Mouse (Mus musculus): ENCODE measurements around the gene Plac1. TPM values are rescaled to one million over a fixed set of nuclear protein-coding genes. Genes with fewer than 3 reads are reported as not detected.

Gene Plac1
- polyA plus RNA-seq, 1 experiment from 2014 or later, result 2.8 TPM

- 18% methylated on average over 2 of the region's 2 CpGs for WGBS
- no peak overlapping the region for H3K4me2 ChIP-seq (ENCODE audit: low read depth, low read length, severe bottlenecking)
- ATAC-seq (replicated peaks; ENCODE audit: low FRiP score), result no peak
- no peak overlapping the region for H3K9ac ChIP-seq (ENCODE audit: low read length)
- no peaks in the 10 kb centered on the region for H3K4me1 ChIP-seq (replicated peaks; ENCODE audit: control insufficient read depth, insufficient read depth, low read length)
- H3K36me3 ChIP-seq (ENCODE audit: control insufficient read depth, insufficient read depth, low read length), result no peaks in the 10 kb centered on the region
- H3K9me3 ChIP-seq (ENCODE audit: control insufficient read depth, low read length), result no peaks in the 10 kb centered on the region
- no peak overlapping the region for H3K27ac ChIP-seq (ENCODE audit: low read depth, low read length)
- H3K27me3 ChIP-seq (ENCODE audit: control insufficient read depth, insufficient read depth, low read length), result no peaks in the 10 kb centered on the region
- H3K4me3 ChIP-seq (ENCODE audit: low read depth, low read length), result no peak overlapping the region
- DNase-seq (ENCODE audit: low spot score), result no peak
Observed at GRCm38 (mm10) chrX:53237971-53238370, 1.9 kb downstream of the Plac1 start.

- Histone ChIP-seq H3K36me3 (ENCODE audit: control insufficient read depth, insufficient read depth, low read length) (no peaks in the 10 kb centered on the region), H3K4me2 (ENCODE audit: low read depth, low read length, severe bottlenecking) (no peak overlapping the region), H3K9me3 (ENCODE audit: control insufficient read depth, low read length) (no peaks in the 10 kb centered on the region), H3K4me1 (replicated peaks; ENCODE audit: control insufficient read depth, insufficient read depth, low read length) (no peaks in the 10 kb centered on the region), H3K27me3 (ENCODE audit: control insufficient read depth, insufficient read depth, low read length) (no peaks in the 10 kb centered on the region), H3K9ac (ENCODE audit: low read length) (no peak overlapping the region), H3K27ac (ENCODE audit: low read depth, low read length) (no peak overlapping the region), H3K4me3 (ENCODE audit: low read depth, low read length) (no peak overlapping the region)
- WGBS, result 51% methylated on average over 7 of the region's 7 CpGs
- no peak for ATAC-seq (replicated peaks; ENCODE audit: low FRiP score)
- DNase-seq (ENCODE audit: low spot score), result no peak
Observed at GRCm38 (mm10) chrX:53236404-53236803, 3.5 kb downstream of the Plac1 start.

- H3K9ac ChIP-seq (ENCODE audit: low read length), result no peak overlapping the region
- H3K4me2 ChIP-seq (ENCODE audit: low read depth, low read length, severe bottlenecking), result no peak overlapping the region
- H3K9me3 ChIP-seq (ENCODE audit: control insufficient read depth, low read length), result no peaks in the 10 kb centered on the region
- ATAC-seq (replicated peaks; ENCODE audit: low FRiP score) (no peak), DNase-seq (ENCODE audit: low spot score) (no peak)
- H3K36me3 ChIP-seq (ENCODE audit: control insufficient read depth, insufficient read depth, low read length), result no peaks in the 10 kb centered on the region
- 40% methylated on average over 3 of the region's 4 CpGs for WGBS
- no peaks in the 10 kb centered on the region for H3K4me1 ChIP-seq (replicated peaks; ENCODE audit: control insufficient read depth, insufficient read depth, low read length)
- H3K4me3 ChIP-seq (ENCODE audit: low read depth, low read length), result no peak overlapping the region
- H3K27me3 ChIP-seq (ENCODE audit: control insufficient read depth, insufficient read depth, low read length), result no peaks in the 10 kb centered on the region
- no peak overlapping the region for H3K27ac ChIP-seq (ENCODE audit: low read depth, low read length)
Observed at GRCm38 (mm10) chrX:53233689-53234088, 6.2 kb downstream of the Plac1 start.

- H3K9ac ChIP-seq (ENCODE audit: low read length), result no peak overlapping the region
- no peaks in the 10 kb centered on the region for H3K36me3 ChIP-seq (ENCODE audit: control insufficient read depth, insufficient read depth, low read length)
- H3K27me3 ChIP-seq (ENCODE audit: control insufficient read depth, insufficient read depth, low read length), result no peaks in the 10 kb centered on the region
- H3K4me1 ChIP-seq (replicated peaks; ENCODE audit: control insufficient read depth, insufficient read depth, low read length), result no peaks in the 10 kb centered on the region
- H3K4me2 ChIP-seq (ENCODE audit: low read depth, low read length, severe bottlenecking), result peak overlapping the region; percentile 34; the same call in 1 of the 2 replicates
- DNase-seq (ENCODE audit: low spot score), result no peak
- ATAC-seq (replicated peaks; ENCODE audit: low FRiP score), result no peak
- H3K27ac ChIP-seq (ENCODE audit: low read depth, low read length), result no peak overlapping the region
- WGBS, result 29% methylated on average over 13 of the region's 13 CpGs
- no peak overlapping the region; the same call in 1 of the 2 replicates for H3K4me3 ChIP-seq (ENCODE audit: low read depth, low read length)
- H3K9me3 ChIP-seq (ENCODE audit: control insufficient read depth, low read length), result no peaks in the 10 kb centered on the region
Observed at GRCm38 (mm10) chrX:53231965-53232364, 7.9 kb downstream of the Plac1 start.

- no peaks in the 10 kb centered on the region for H3K9me3 ChIP-seq (ENCODE audit: control insufficient read depth, low read length)
- H3K36me3 ChIP-seq (ENCODE audit: control insufficient read depth, insufficient read depth, low read length), result no peaks in the 10 kb centered on the region
- 60% methylated on average over 6 of the region's 6 CpGs for WGBS
- no peak for ATAC-seq (replicated peaks; ENCODE audit: low FRiP score)
- H3K4me3 ChIP-seq (ENCODE audit: low read depth, low read length), result no peak overlapping the region
- H3K4me1 ChIP-seq (replicated peaks; ENCODE audit: control insufficient read depth, insufficient read depth, low read length), result no peaks in the 10 kb centered on the region
- no peak overlapping the region for H3K9ac ChIP-seq (ENCODE audit: low read length)
- H3K27me3 ChIP-seq (ENCODE audit: control insufficient read depth, insufficient read depth, low read length), result no peaks in the 10 kb centered on the region
- H3K27ac ChIP-seq (ENCODE audit: low read depth, low read length), result no peak overlapping the region
- DNase-seq (ENCODE audit: low spot score), result no peak
- H3K4me2 ChIP-seq (ENCODE audit: low read depth, low read length, severe bottlenecking), result no peak overlapping the region
Observed at GRCm38 (mm10) chrX:53224353-53224944, 15.5 kb downstream of the Plac1 start.

GRCm38 (mm10) chrX:53220855-53221254 lies 19.1 kb downstream of the Plac1 start:
- no peaks in the 10 kb centered on the region for H3K36me3 ChIP-seq (ENCODE audit: control insufficient read depth, insufficient read depth, low read length)

GRCm38 (mm10) chrX:53214557-53215229 lies 25.2 kb downstream of the Plac1 start:
- no peak for ATAC-seq (replicated peaks; ENCODE audit: low FRiP score)

More at GRCm38 (mm10) chrX:53220855-53221254, 19.1 kb downstream of the Plac1 start:
- Histone ChIP-seq H3K9ac (ENCODE audit: low read length) (no peak overlapping the region), H3K27me3 (ENCODE audit: control insufficient read depth, insufficient read depth, low read length) (no peaks in the 10 kb centered on the region), H3K27ac (ENCODE audit: low read depth, low read length) (no peak overlapping the region), H3K4me3 (ENCODE audit: low read depth, low read length) (no peak overlapping the region), H3K4me2 (ENCODE audit: low read depth, low read length, severe bottlenecking) (no peak overlapping the region), H3K9me3 (ENCODE audit: control insufficient read depth, low read length) (no peaks in the 10 kb centered on the region), H3K4me1 (replicated peaks; ENCODE audit: control insufficient read depth, insufficient read depth, low read length) (no peaks in the 10 kb centered on the region)
- WGBS, result 79% methylated on average over 9 of the region's 9 CpGs
- no peak for ATAC-seq (replicated peaks; ENCODE audit: low FRiP score)
- no peak for DNase-seq (ENCODE audit: low spot score)

GRCm38 (mm10) chrX:53213838-53214237 lies 26.1 kb downstream of the Plac1 start:
- DNase-seq (ENCODE audit: low spot score) (no peak), ATAC-seq (replicated peaks; ENCODE audit: low FRiP score) (no peak)
- H3K4me3 ChIP-seq (ENCODE audit: low read depth, low read length), result no peak overlapping the region
- no peak overlapping the region for H3K9ac ChIP-seq (ENCODE audit: low read length)
- 75% methylated on average over 2 of the region's 2 CpGs for WGBS
- no peak overlapping the region for H3K27ac ChIP-seq (ENCODE audit: low read depth, low read length)
- H3K9me3 ChIP-seq (ENCODE audit: control insufficient read depth, low read length), result no peaks in the 10 kb centered on the region
- no peaks in the 10 kb centered on the region for H3K36me3 ChIP-seq (ENCODE audit: control insufficient read depth, insufficient read depth, low read length)
- no peaks in the 10 kb centered on the region for H3K27me3 ChIP-seq (ENCODE audit: control insufficient read depth, insufficient read depth, low read length)
- no peaks in the 10 kb centered on the region for H3K4me1 ChIP-seq (replicated peaks; ENCODE audit: control insufficient read depth, insufficient read depth, low read length)
- no peak overlapping the region for H3K4me2 ChIP-seq (ENCODE audit: low read depth, low read length, severe bottlenecking)

More at GRCm38 (mm10) chrX:53214557-53215229, 25.2 kb downstream of the Plac1 start:
- Histone ChIP-seq H3K4me1 (replicated peaks; ENCODE audit: control insufficient read depth, insufficient read depth, low read length) (no peaks in the 10 kb centered on the region), H3K9me3 (ENCODE audit: control insufficient read depth, low read length) (no peaks in the 10 kb centered on the region), H3K27me3 (ENCODE audit: control insufficient read depth, insufficient read depth, low read length) (no peaks in the 10 kb centered on the region), H3K9ac (ENCODE audit: low read length) (no peak overlapping the region), H3K36me3 (ENCODE audit: control insufficient read depth, insufficient read depth, low read length) (no peaks in the 10 kb centered on the region), H3K4me2 (ENCODE audit: low read depth, low read length, severe bottlenecking) (no peak overlapping the region), H3K4me3 (ENCODE audit: low read depth, low read length) (no peak overlapping the region), H3K27ac (ENCODE audit: low read depth, low read length) (no peak overlapping the region)
- WGBS, result 70% methylated on average over 7 of the region's 7 CpGs
- DNase-seq (ENCODE audit: low spot score), result no peak

GRCm38 (mm10) chrX:53212485-53212884 lies 27.4 kb downstream of the Plac1 start:
- H3K4me1 ChIP-seq (replicated peaks; ENCODE audit: control insufficient read depth, insufficient read depth, low read length), result no peaks in the 10 kb centered on the region
- ATAC-seq (replicated peaks; ENCODE audit: low FRiP score) (no peak), DNase-seq (ENCODE audit: low spot score) (no peak)
- H3K27me3 ChIP-seq (ENCODE audit: control insufficient read depth, insufficient read depth, low read length), result no peaks in the 10 kb centered on the region
- no peak overlapping the region for H3K9ac ChIP-seq (ENCODE audit: low read length)
- no peak overlapping the region for H3K4me3 ChIP-seq (ENCODE audit: low read depth, low read length)
- H3K4me2 ChIP-seq (ENCODE audit: low read depth, low read length, severe bottlenecking), result no peak overlapping the region
- 50% methylated on average over 9 of the region's 9 CpGs for WGBS
- no peaks in the 10 kb centered on the region for H3K36me3 ChIP-seq (ENCODE audit: control insufficient read depth, insufficient read depth, low read length)
- H3K27ac ChIP-seq (ENCODE audit: low read depth, low read length), result no peak overlapping the region
- H3K9me3 ChIP-seq (ENCODE audit: control insufficient read depth, low read length), result no peaks in the 10 kb centered on the region

All from forebrain, embryonic 11.5 days (tissue).